Mouse (Mus musculus) midbrain, embryonic 10.5 days (tissue): ENCODE data around the gene Pdap1. TPM values are rescaled to one million over a fixed set of nuclear protein-coding genes. Genes with fewer than 3 reads are reported as not detected.

Experiments used
- DNase-seq: peaks from one replicate; pipeline ENCODE4 v3.0.0-alpha.2; 2017; ENCODE audit warnings: low spot score
- H3K27ac ChIP-seq: fragments of 300-500 bp; sonication (generic); replicated peaks from 2 replicates; pipeline ENCODE4 v1.5.1; 2016; ENCODE audit warnings: mild to moderate bottlenecking
- H3K27me3 ChIP-seq: fragments of 300-500 bp; sonication (generic); 2 replicates; pipeline ENCODE4 v1.6.1; 2016; ENCODE audit warnings: low read depth, mild to moderate bottlenecking; ENCODE audit not compliant: poor library complexity, severe bottlenecking
- H3K36me3 ChIP-seq: fragments of 300-500 bp; sonication (generic); 2 replicates; pipeline ENCODE4 v1.6.1; 2016; ENCODE audit warnings: mild to moderate bottlenecking, moderate library complexity
- H3K4me1 ChIP-seq: fragments of 300-500 bp; sonication (generic); 2 replicates; pipeline ENCODE4 v1.6.1; 2016
- H3K4me3 ChIP-seq: fragments of 300-500 bp; sonication (generic); 2 replicates; pipeline ENCODE4 v1.5.1; 2016; ENCODE audit warnings: mild to moderate bottlenecking, moderate library complexity
- H3K9me3 ChIP-seq: fragments of 300-500 bp; sonication (generic); replicated peaks from 2 replicates; pipeline ENCODE4 v1.6.1; 2016; ENCODE audit warnings: mild to moderate bottlenecking
- WGBS: fragments of 180-500 bp; shearing (Covaris S2); methylation state at CpG from one replicate; pipeline ENCODE4 v1.1.7; 2016; 5-methylcytosine and 5-hydroxymethylcytosine counted together
- polyA plus RNA-seq: library from polyadenylated mRNA; unstranded; fragments of >200 nt; fragmentation: Nextera tagmentation; extraction: Ambion mirVana; gene quantifications from 2 replicates; pipeline ENCODE4 v1.2.1, GENCODE M21; 2016

The Pdap1 gene
- 128 and 134 TPM in 2 replicates for polyA plus RNA-seq

GRCm38 (mm10) chr5:145139571-145140519 is at the start of gene Pdap1, which contains the start of gene Bud31:
Pdap1 (minus strand) TSS chr5:145140238.
Bud31 (plus strand) TSS chr5:145140362.
- Histone ChIP-seq H3K9me3 (no peaks in the 10 kb centered on the region), H3K27me3 (no peaks in the 10 kb centered on the region), H3K4me1 (peaks cover 30% of the 10 kb centered on the region), H3K4me3 (peak within 1 kb of the TSS; percentile 83), H3K27ac (peak within 1 kb of the TSS; percentile 99), H3K36me3 (peaks cover 66% of the 10 kb centered on the region)
- DNase-seq, result peak; percentile 94
- under 1% methylated on average over 84 of the region's 84 CpGs for WGBS

DNA sequence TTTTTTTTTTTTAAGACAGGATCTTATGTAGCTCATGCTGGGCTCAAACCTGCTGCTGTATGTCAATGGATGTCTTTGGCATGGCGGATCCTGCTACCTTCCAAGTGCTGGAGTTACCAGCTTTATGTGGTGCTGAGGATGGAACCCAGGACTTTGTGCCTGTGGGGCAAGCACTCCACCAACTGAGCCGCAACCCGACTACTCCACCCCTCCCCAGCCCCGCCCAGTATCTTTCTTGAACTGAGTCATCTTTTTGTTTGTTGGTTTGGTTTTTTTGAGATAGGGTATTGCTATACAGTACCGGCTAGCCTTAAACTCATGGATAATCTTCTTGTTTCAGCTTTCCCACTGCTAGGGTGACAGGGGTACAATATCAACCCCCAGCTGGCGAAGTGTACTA is 49.4 kb upstream of the Pdap1 start:
- peaks cover 24% of the 10 kb centered on the region for H3K4me1 ChIP-seq
- H3K36me3 ChIP-seq, result peaks cover 57% of the 10 kb centered on the region
- WGBS, result 92% methylated on average over 6 of the region's 6 CpGs
- H3K4me3 ChIP-seq, result peak overlapping the region; percentile 91; the same call in 1 of the 2 replicates
- no peak overlapping the region for H3K27ac ChIP-seq
- no peak for DNase-seq
- H3K27me3 ChIP-seq, result no peaks in the 10 kb centered on the region
- H3K9me3 ChIP-seq, result no peaks in the 10 kb centered on the region

DNA sequence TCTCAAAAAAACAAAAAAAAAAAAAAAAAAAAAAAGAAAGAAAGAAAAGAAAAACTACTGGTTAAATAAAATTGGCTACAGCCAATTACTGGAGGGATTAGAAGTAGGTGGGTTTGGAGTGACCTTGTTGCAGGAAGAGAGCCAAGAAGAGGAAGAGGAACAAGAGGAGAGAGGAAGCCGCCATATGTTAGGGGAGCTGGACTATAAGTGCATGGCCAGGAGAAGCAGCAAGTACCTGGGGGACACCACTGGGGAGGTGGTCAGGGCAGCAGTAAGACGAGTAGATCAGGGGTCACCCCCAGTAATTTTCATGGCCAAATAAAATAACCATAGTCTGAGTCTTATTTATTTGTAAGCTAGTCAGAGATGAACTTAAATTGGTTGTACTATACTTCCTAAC is 45.2 kb upstream of the Pdap1 start:
- no peak for DNase-seq
- Histone ChIP-seq H3K27me3 (no peaks in the 10 kb centered on the region), H3K4me1 (peaks cover 12% of the 10 kb centered on the region), H3K27ac (no peak overlapping the region), H3K4me3 (no peak overlapping the region), H3K36me3 (peaks cover 92% of the 10 kb centered on the region), H3K9me3 (no peaks in the 10 kb centered on the region)
- 92% methylated on average over 2 of the region's 2 CpGs for WGBS

DNA sequence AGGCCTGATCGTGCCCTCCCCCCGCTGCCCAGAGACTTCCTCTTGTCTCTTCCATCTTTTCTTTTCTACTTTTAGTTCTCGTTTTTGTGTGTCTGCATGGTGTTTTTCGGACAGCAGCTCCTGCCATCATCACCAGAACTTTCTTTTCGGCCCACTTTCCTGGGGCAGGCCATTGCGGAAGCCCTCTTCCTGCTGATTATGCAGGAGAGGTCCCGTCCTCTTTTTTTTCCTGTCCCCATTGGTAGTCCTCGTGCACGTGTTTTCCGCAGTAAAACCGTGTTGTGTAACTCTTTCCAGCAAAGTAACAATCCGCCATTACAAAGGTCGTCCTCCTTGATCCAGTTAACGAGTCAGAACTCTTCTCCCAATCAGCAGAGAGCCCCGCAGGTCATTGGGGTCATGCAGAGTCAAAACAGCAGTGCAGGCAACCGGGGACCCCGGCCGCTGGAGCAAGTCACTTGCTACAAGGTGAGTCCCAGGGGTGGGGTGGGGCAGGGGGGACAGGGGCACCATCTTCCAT is 38.5 kb upstream of the Pdap1 start:
- WGBS, result 89% methylated on average over 18 of the region's 18 CpGs
- Histone ChIP-seq H3K4me3 (no peak overlapping the region), H3K36me3 (peaks cover 100% of the 10 kb centered on the region), H3K27me3 (no peaks in the 10 kb centered on the region), H3K9me3 (no peaks in the 10 kb centered on the region), H3K27ac (no peak overlapping the region), H3K4me1 (no peaks in the 10 kb centered on the region)
- DNase-seq, result no peak

GRCm38 (mm10) chr5:145167306-145167661 is 27.2 kb upstream of the Pdap1 start:
- H3K9me3 ChIP-seq, result no peaks in the 10 kb centered on the region
- H3K27me3 ChIP-seq, result no peaks in the 10 kb centered on the region
- peaks cover 26% of the 10 kb centered on the region for H3K4me1 ChIP-seq
- H3K27ac ChIP-seq, result peak overlapping the region; percentile 92
- under 1% methylated on average over 28 of the region's 28 CpGs for WGBS
- H3K4me3 ChIP-seq, result peak overlapping the region; percentile 67
- H3K36me3 ChIP-seq, result peaks cover 56% of the 10 kb centered on the region
- no peak for DNase-seq

- Histone ChIP-seq H3K4me1 (peaks cover 26% of the 10 kb centered on the region), H3K27ac (peak within 1 kb of the TSS; percentile 92), H3K36me3 (peaks cover 55% of the 10 kb centered on the region), H3K4me3 (peak within 1 kb of the TSS; percentile 67), H3K27me3 (no peaks in the 10 kb centered on the region), H3K9me3 (no peaks in the 10 kb centered on the region)
- WGBS, result under 1% methylated on average over 51 of the region's 51 CpGs
- DNase-seq, result peak; percentile 99
These were observed 26.7 kb upstream of the Pdap1 start, which contains the start of the genes Ptcd1 and Cpsf4 for GRCm38 (mm10) chr5:145166536-145167305. Ptcd1 (minus strand) TSS chr5:145167108. Cpsf4 (plus strand) TSS chr5:145167213.

DNA sequence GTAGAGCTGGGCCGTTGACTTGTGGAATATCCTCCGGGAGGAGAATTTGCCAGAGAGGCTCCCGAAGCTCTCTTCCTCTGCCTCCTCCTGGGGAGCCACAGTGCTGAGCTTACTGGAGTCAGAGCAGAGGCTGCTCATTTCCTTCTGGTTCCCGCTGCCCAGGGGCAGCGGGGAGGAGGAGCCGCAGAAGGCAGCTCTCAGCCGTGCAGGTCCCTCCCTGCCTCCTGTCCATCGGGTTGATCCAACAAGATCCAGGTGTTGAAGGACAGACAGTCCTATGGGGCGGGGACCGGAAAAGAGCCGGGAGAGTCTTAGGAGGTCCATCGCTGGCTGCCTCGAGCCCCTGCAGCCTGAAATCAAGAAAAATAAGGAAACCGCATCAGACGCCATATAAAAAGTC is 25.1 kb upstream of the Pdap1 start:
- DNase-seq, result no peak
- WGBS, result 89% methylated on average over 15 of the region's 15 CpGs
- peaks cover 55% of the 10 kb centered on the region for H3K36me3 ChIP-seq
- no peak overlapping the region for H3K27ac ChIP-seq
- H3K27me3 ChIP-seq, result no peaks in the 10 kb centered on the region
- H3K4me3 ChIP-seq, result no peak overlapping the region
- H3K9me3 ChIP-seq, result no peaks in the 10 kb centered on the region
- peaks cover 26% of the 10 kb centered on the region for H3K4me1 ChIP-seq

DNA sequence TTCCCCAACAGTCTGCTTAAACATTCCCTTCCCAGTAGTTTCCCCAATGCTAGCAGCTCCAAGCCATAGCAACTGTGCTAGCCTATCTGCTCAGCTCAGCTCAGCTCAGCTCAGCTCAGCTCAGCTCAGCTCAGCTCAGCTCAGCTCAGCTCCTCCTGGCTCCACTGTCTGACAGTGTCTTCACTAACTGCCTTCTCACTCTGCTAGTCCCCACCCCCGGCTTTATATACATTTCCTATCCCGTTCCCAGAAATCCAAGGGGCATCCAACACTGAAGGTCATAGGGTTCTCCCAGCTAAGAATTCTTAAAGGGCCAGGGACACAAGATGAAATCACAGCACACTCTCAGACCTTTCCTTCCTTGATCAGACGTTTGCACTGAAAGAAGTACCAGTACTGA is 24.7 kb upstream of the Pdap1 start:
- Histone ChIP-seq H3K4me3 (no peak overlapping the region), H3K36me3 (peaks cover 57% of the 10 kb centered on the region), H3K27ac (no peak overlapping the region), H3K4me1 (peaks cover 26% of the 10 kb centered on the region), H3K9me3 (no peaks in the 10 kb centered on the region), H3K27me3 (no peaks in the 10 kb centered on the region)
- 75% methylated on average over 3 of the region's 3 CpGs for WGBS
- DNase-seq, result no peak

- no peaks in the 10 kb centered on the region for H3K9me3 ChIP-seq
- no peaks in the 10 kb centered on the region for H3K27me3 ChIP-seq
- DNase-seq, result no peak
- peaks cover 84% of the 10 kb centered on the region for H3K36me3 ChIP-seq
- H3K27ac ChIP-seq, result no peak overlapping the region
- H3K4me3 ChIP-seq, result no peak overlapping the region
- peaks cover 10% of the 10 kb centered on the region for H3K4me1 ChIP-seq
- WGBS, result 95% methylated on average over 14 of the region's 14 CpGs
These were observed 21.3 kb upstream of the Pdap1 start for GRCm38 (mm10) chr5:145161361-145161760.

- H3K27ac ChIP-seq, result no peak overlapping the region
- no peaks in the 10 kb centered on the region for H3K4me1 ChIP-seq
- H3K36me3 ChIP-seq, result peaks cover 98% of the 10 kb centered on the region
- DNase-seq, result no peak
- no peaks in the 10 kb centered on the region for H3K27me3 ChIP-seq
- 94% methylated on average over 5 of the region's 5 CpGs for WGBS
- no peaks in the 10 kb centered on the region for H3K9me3 ChIP-seq
- no peak overlapping the region for H3K4me3 ChIP-seq
These were observed 12.7 kb upstream of the Pdap1 start for GRCm38 (mm10) chr5:145152690-145153089.

GRCm38 (mm10) chr5:145149294-145149693 is 9.3 kb upstream of the Pdap1 start:
- H3K9me3 ChIP-seq, result no peaks in the 10 kb centered on the region
- H3K4me1 ChIP-seq, result no peaks in the 10 kb centered on the region
- peaks cover 100% of the 10 kb centered on the region for H3K36me3 ChIP-seq
- H3K4me3 ChIP-seq, result no peak overlapping the region
- no peaks in the 10 kb centered on the region for H3K27me3 ChIP-seq
- DNase-seq, result no peak
- H3K27ac ChIP-seq, result no peak overlapping the region
- 93% methylated on average over 6 of the region's 6 CpGs for WGBS

GRCm38 (mm10) chr5:145147748-145148147 is 7.7 kb upstream of the Pdap1 start:
- no peaks in the 10 kb centered on the region for H3K4me1 ChIP-seq
- no peaks in the 10 kb centered on the region for H3K9me3 ChIP-seq
- H3K27me3 ChIP-seq, result no peaks in the 10 kb centered on the region
- no peak overlapping the region for H3K4me3 ChIP-seq
- 90% methylated on average over 5 of the region's 5 CpGs for WGBS
- no peak for DNase-seq
- H3K27ac ChIP-seq, result no peak overlapping the region
- H3K36me3 ChIP-seq, result peaks cover 100% of the 10 kb centered on the region
